Mouse (Mus musculus): ENCODE data around the gene Atad2b. TPM values are rescaled to one million over a fixed set of nuclear protein-coding genes. Genes with fewer than 3 reads are reported as not detected.
A peak's percentile ranks its signal among the peaks of the same experiment; 100 is the strongest.
"Not testable (repeated sequence)": the region's sequence is repeated elsewhere in the genome, so short reads cannot be mapped to it uniquely, and the experiment has no call there.

The Atad2b gene
- total and polyA plus RNA-seq, 3 experiments, result 4.0 to 14.6 (median 13.7) TPM

DNA sequence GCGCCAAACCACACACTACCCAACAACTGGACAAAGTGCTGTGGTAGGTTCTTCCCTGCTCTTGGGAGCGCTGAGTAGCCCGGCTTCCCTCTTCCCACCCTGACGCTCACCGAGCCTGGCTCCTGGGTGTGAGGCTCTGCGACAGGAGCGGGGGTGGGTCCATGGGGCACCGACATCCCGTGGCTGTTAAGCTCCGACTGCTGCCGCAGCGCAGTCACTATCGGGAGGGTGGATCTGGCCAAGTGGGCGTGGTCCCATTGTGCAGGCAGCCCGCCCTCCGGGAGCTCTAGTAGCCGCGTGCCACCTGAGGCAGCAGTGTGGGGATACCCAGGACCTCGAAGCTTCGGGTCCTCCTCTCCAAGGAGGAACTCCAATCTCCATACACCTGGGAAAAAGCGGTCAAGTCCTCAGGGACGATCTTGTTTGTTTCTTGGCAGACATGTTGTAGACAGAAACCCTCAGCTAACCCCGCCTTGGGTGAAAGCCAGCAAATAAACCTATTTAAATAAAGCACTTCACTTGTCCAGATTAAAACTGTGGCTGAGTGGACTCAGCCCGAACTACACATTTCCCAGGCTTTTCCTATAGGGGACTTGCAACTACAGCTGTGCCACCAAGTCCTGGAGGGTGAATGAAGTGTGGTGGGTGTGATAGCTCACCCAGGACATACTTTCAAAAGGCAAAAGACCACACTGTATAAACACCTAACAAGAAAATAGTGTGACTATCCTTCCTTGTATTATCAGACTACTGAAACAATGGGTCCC is 42.8 kb upstream of the Atad2b start, which contains the start of gene Mfsd2b:
Gene Mfsd2b, minus strand, starts transcription at position 199 of the 767 bp plus-strand sequence.
- H3K4me1 ChIP-seq (ENCODE audit: control insufficient read depth, insufficient read depth, low read length), result peaks cover 3% of the 10 kb centered on the region
- H3K4me3 ChIP-seq, result peak within 1 kb of the TSS; percentile 31; the same call in 1 of the 2 replicates
- no peak within 1 kb of the TSS for H3K27ac ChIP-seq
- DNase-seq, result peak; percentile 76 to 78
- no peaks in the 10 kb centered on the region for H3K27me3 ChIP-seq (ENCODE audit: control insufficient read depth, insufficient read depth, low read length)
- H3K36me3 ChIP-seq (ENCODE audit: control insufficient read depth, insufficient read depth, low read length), result no peaks in the 10 kb centered on the region
- no peak for TF ChIP-seq EP300 (IDR thresholded peaks at IDR 0.05; ENCODE audit: insufficient read depth, low read depth, low read length)
- no peak for TF ChIP-seq CTCF (IDR thresholded peaks at IDR 0.05)
- no peak for TF ChIP-seq POLR2A (IDR thresholded peaks at IDR 0.05; ENCODE audit: insufficient read depth, low read depth, low read length)
- intact Hi-C loops (cut with DNase I), result no loop called here
- no peak within 1 kb of the TSS for H3K9ac ChIP-seq (ENCODE audit: low read depth, low read length)
- H3K79me2 ChIP-seq (replicated peaks; ENCODE audit: control insufficient read depth, insufficient read depth, low read length), result no peaks in the 10 kb centered on the region
- 2% methylated on average over 24 of the region's 24 CpGs for WGBS

DNA sequence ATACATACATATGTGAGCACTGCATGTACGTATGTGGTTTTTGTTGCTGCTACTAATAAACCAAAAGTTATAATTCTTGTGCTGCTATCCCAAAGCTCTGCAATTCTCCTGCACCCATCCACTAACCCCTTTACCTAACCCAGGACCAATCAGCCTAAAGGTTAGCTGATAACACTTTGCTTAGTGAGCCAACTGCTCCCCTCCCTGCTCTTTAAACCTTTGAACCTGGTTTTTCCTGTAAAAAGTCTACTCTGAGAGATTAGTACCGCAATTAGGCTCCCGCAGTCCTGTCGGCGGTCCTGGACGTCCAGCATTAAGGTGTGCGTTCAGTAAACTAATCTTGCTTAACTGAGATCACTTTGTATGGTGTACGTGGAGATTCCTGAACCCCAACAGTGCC is 41.5 kb upstream of the Atad2b start:
- intact Hi-C loops (cut with DNase I), result no loop called here
- Histone ChIP-seq H3K9ac (ENCODE audit: low read depth, low read length) (no peak overlapping the region), H3K27ac (no peak overlapping the region), H3K36me3 (ENCODE audit: control insufficient read depth, insufficient read depth, low read length) (no peaks in the 10 kb centered on the region), H3K4me1 (ENCODE audit: control insufficient read depth, insufficient read depth, low read length) (peaks cover 3% of the 10 kb centered on the region), H3K4me3 (no peak overlapping the region), H3K79me2 (replicated peaks; ENCODE audit: control insufficient read depth, insufficient read depth, low read length) (no peaks in the 10 kb centered on the region), H3K27me3 (ENCODE audit: control insufficient read depth, insufficient read depth, low read length) (no peaks in the 10 kb centered on the region)
- TF ChIP-seq CTCF (IDR thresholded peaks at IDR 0.05), result no peak
- no peak for TF ChIP-seq EP300 (IDR thresholded peaks at IDR 0.05; ENCODE audit: insufficient read depth, low read depth, low read length)
- TF ChIP-seq POLR2A (IDR thresholded peaks at IDR 0.05; ENCODE audit: insufficient read depth, low read depth, low read length), result no peak
- 88% methylated on average over 8 of the region's 8 CpGs for WGBS
- no peak for DNase-seq

DNA sequence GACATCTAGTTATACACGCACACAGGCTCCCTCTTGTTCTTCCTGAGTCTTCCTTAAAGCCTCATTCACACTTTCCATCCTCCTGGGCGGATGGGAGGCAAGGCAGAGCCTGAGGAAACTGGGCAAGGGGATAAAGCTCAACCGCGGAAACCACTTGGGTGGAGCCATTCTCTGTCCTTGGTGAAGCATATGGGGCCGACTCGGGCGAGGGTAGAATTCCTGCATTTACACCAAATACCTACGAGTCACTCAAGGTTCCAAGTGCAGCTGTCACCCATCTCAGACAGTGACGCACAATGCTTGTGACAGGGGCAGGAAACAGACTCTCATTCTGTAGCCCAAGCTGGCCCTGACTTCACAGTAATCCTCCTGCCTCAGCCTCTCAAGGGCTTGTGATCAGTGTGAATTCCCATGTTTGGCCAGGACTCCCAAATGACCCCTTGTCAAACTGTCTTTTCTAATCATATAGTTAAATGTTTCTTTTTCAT is 38.8 kb upstream of the Atad2b start:
- no peaks in the 10 kb centered on the region for H3K36me3 ChIP-seq (ENCODE audit: control insufficient read depth, insufficient read depth, low read length)
- 74% methylated on average over 9 of the region's 9 CpGs for WGBS
- H3K27me3 ChIP-seq (ENCODE audit: control insufficient read depth, insufficient read depth, low read length), result no peaks in the 10 kb centered on the region
- no peak for DNase-seq
- no peaks in the 10 kb centered on the region for H3K79me2 ChIP-seq (replicated peaks; ENCODE audit: control insufficient read depth, insufficient read depth, low read length)
- no peak overlapping the region for H3K4me3 ChIP-seq
- peaks cover 3% of the 10 kb centered on the region for H3K4me1 ChIP-seq (ENCODE audit: control insufficient read depth, insufficient read depth, low read length)
- intact Hi-C loops (cut with DNase I), result no loop called here
- H3K27ac ChIP-seq, result no peak overlapping the region
- TF ChIP-seq POLR2A (IDR thresholded peaks at IDR 0.05; ENCODE audit: insufficient read depth, low read depth, low read length) (no peak), EP300 (IDR thresholded peaks at IDR 0.05; ENCODE audit: insufficient read depth, low read depth, low read length) (no peak), CTCF (IDR thresholded peaks at IDR 0.05) (no peak)
- no peak overlapping the region for H3K9ac ChIP-seq (ENCODE audit: low read depth, low read length)

DNA sequence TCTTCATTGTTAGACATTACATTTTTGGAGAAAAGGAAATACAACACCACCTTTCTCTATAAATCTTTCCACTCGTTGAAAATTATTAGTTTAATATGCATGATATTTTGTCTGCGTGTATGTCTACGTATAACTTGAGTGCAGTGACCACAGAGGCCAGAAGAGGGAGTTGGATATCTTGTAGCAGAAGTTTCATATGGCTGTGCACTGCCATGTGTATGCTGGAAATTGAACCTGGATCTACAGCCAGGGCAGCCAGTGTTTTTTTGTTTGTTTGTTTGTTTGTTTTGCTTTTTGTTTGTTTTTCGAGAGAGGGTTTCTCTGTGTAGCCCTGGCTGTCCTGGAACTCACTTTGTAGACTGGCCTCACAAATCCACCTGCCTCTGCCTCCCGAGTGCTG is 38.1 kb upstream of the Atad2b start:
- 94% methylated on average over 5 of the region's 5 CpGs for WGBS
- TF ChIP-seq POLR2A (IDR thresholded peaks at IDR 0.05; ENCODE audit: insufficient read depth, low read depth, low read length) (no peak), EP300 (IDR thresholded peaks at IDR 0.05; ENCODE audit: insufficient read depth, low read depth, low read length) (no peak), CTCF (IDR thresholded peaks at IDR 0.05) (peak; percentile 57)
- no peaks in the 10 kb centered on the region for H3K36me3 ChIP-seq (ENCODE audit: control insufficient read depth, insufficient read depth, low read length)

DNA sequence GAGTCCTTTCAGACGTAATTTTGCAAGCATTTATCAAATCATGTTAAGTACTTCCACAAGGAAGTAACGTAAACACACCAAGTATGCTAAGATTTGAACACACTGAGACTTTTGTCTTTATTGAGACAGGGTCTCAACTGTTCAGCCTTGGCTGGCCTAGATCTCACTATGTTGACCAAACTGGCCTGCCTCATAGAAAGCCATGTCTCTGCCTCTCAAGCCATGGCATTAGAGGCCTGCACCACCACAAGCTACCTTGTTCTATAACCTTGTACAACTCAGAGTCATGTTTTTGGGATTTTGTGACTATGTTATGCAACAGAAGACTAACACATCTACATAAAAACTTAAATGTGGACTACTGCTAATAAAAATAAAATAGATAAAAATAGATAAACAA is 35.1 kb upstream of the Atad2b start:
- H3K4me1 ChIP-seq (ENCODE audit: control insufficient read depth, insufficient read depth, low read length), result no peaks in the 10 kb centered on the region
- intact Hi-C loops (cut with DNase I), result no loop called here
- no peak for DNase-seq
- no peaks in the 10 kb centered on the region for H3K36me3 ChIP-seq (ENCODE audit: control insufficient read depth, insufficient read depth, low read length)
- no peak overlapping the region for H3K27ac ChIP-seq
- H3K79me2 ChIP-seq (replicated peaks; ENCODE audit: control insufficient read depth, insufficient read depth, low read length), result no peaks in the 10 kb centered on the region
- no peak overlapping the region for H3K4me3 ChIP-seq
- no peak for TF ChIP-seq CTCF (IDR thresholded peaks at IDR 0.05)
- no peak for TF ChIP-seq POLR2A (IDR thresholded peaks at IDR 0.05; ENCODE audit: insufficient read depth, low read depth, low read length)
- no peak for TF ChIP-seq EP300 (IDR thresholded peaks at IDR 0.05; ENCODE audit: insufficient read depth, low read depth, low read length)
- 92% methylated on average over 2 of the region's 2 CpGs for WGBS
- no peak overlapping the region for H3K9ac ChIP-seq (ENCODE audit: low read depth, low read length)
- H3K27me3 ChIP-seq (ENCODE audit: control insufficient read depth, insufficient read depth, low read length), result no peaks in the 10 kb centered on the region

More for the DNA sequence above, 38.1 kb upstream of the Atad2b start:
- Histone ChIP-seq H3K4me1 (ENCODE audit: control insufficient read depth, insufficient read depth, low read length) (peaks cover 1% of the 10 kb centered on the region), H3K4me3 (no peak overlapping the region), H3K79me2 (replicated peaks; ENCODE audit: control insufficient read depth, insufficient read depth, low read length) (no peaks in the 10 kb centered on the region), H3K27ac (no peak overlapping the region), H3K27me3 (ENCODE audit: control insufficient read depth, insufficient read depth, low read length) (no peaks in the 10 kb centered on the region), H3K9ac (ENCODE audit: low read depth, low read length) (no peak overlapping the region)
- intact Hi-C loops (cut with DNase I), result no loop called here
- no peak for DNase-seq

DNA sequence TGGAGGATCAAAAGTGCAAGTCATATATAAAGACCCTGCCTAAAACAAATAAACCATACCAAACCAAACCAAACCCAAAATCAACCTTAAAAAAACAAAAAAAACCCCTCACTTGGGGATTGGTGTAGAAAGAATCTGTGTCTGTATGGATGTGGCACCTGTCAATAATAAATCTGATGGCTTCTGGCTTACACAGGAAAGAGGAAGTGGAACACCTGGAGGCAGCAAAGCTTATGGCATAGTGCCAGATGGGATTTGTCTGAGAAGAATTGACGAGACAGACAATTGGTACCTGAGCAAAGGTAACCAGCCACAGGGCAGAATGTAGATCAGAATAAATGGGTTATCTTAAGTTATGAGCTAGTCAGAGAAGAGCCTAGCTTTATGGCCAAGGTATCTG is 32.1 kb upstream of the Atad2b start:
- Histone ChIP-seq H3K9ac (ENCODE audit: low read depth, low read length) (no peak overlapping the region), H3K27me3 (ENCODE audit: control insufficient read depth, insufficient read depth, low read length) (no peaks in the 10 kb centered on the region), H3K27ac (no peak overlapping the region), H3K79me2 (replicated peaks; ENCODE audit: control insufficient read depth, insufficient read depth, low read length) (no peaks in the 10 kb centered on the region), H3K4me3 (no peak overlapping the region), H3K4me1 (ENCODE audit: control insufficient read depth, insufficient read depth, low read length) (no peaks in the 10 kb centered on the region; the same call in 1 of the 2 replicates), H3K36me3 (ENCODE audit: control insufficient read depth, insufficient read depth, low read length) (no peaks in the 10 kb centered on the region)
- DNase-seq, result no peak
- TF ChIP-seq POLR2A (IDR thresholded peaks at IDR 0.05; ENCODE audit: insufficient read depth, low read depth, low read length) (no peak), CTCF (IDR thresholded peaks at IDR 0.05) (no peak), EP300 (IDR thresholded peaks at IDR 0.05; ENCODE audit: insufficient read depth, low read depth, low read length) (no peak)
- intact Hi-C loops (cut with DNase I), result no loop called here
- 50% methylated on average over 1 of the region's 1 CpGs for WGBS

DNA sequence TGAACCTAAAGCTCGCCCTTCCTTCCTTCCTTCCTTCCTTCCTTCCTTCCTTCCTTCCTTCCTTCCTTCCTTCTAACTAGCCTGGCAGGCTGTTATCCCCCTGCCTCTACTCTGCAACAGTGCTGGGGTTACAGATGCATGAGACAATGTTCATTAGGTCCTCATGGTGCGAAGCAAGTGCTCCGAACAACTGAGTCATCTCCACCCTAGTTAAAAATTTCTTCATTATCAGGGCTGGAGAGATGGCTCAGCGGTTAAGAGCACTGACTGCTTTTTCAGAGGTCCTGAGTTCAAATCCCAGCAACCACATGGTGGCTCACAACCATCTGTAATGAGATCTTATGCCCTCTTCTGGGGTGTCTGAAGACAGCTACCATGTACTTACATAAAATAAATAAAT is 30.6 kb upstream of the Atad2b start:
- H3K9ac ChIP-seq (ENCODE audit: low read depth, low read length); intact Hi-C loops (cut with DNase I); H3K4me1 ChIP-seq (ENCODE audit: control insufficient read depth, insufficient read depth, low read length); H3K79me2 ChIP-seq (replicated peaks; ENCODE audit: control insufficient read depth, insufficient read depth, low read length); H3K4me3 ChIP-seq; H3K36me3 ChIP-seq (ENCODE audit: control insufficient read depth, insufficient read depth, low read length); DNase-seq; H3K27ac ChIP-seq; H3K27me3 ChIP-seq (ENCODE audit: control insufficient read depth, insufficient read depth, low read length): not testable (repeated sequence)
- 95% methylated on average over 4 of the region's 4 CpGs for whole genome bisulfite sequencing
